Mouse (Mus musculus) spleen, adult 2 months (tissue): ENCODE results near the gene Fam228b. TPM values are rescaled to one million over a fixed set of nuclear protein-coding genes. Genes with fewer than 3 reads are reported as not detected.
"Not testable (repeated sequence)": the region's sequence is repeated elsewhere in the genome, so short reads cannot be mapped to it uniquely, and the experiment has no call there.

ENCODE experiments used
- DNase-seq, 2 experiments: peaks; one replicate each; pipeline versions ENCODE4 v3.0.0 to v3.0.0-alpha.2; 2012 to 2021; ENCODE audit warnings: low spot score in 2 of 2, low read depth in 1 of 2
- H3K27ac ChIP-seq: fragments of 200-500 bp; 2 replicates; pipeline ENCODE4 v1.5.1; 2012; ENCODE audit warnings: low read length, inconsistent platforms; ENCODE audit not compliant: insufficient read depth
- H3K27me3 ChIP-seq: fragments of 200-500 bp; 2 replicates; pipeline ENCODE4 v1.6.1; 2012; ENCODE audit warnings: mild to moderate bottlenecking, moderate library complexity, low read length, inconsistent platforms; ENCODE audit not compliant: control insufficient read depth, insufficient read depth
- H3K36me3 ChIP-seq: fragments of 200-500 bp; 2 replicates; pipeline ENCODE4 v1.6.1; 2012; ENCODE audit warnings: mild to moderate bottlenecking, low read length, inconsistent platforms; ENCODE audit not compliant: control insufficient read depth, insufficient read depth
- H3K4me1 ChIP-seq: fragments of 200-500 bp; 2 replicates; pipeline ENCODE4 v1.6.1; 2011; ENCODE audit warnings: inconsistent platforms; ENCODE audit not compliant: control insufficient read depth, insufficient read depth, insufficient read length
- H3K4me3 ChIP-seq: fragments of 200-500 bp; 2 replicates; pipeline ENCODE4 v1.5.1; 2011; ENCODE audit warnings: mild to moderate bottlenecking, inconsistent platforms; ENCODE audit not compliant: insufficient read depth, insufficient read length; ENCODE audit errors: extremely low read depth
- CTCF ChIP-seq: fragments of 200-500 bp; IDR thresholded peaks from 2 replicates; pipeline ENCODE4 v1.5.1; 2011; ENCODE audit warnings: mild to moderate bottlenecking, inconsistent platforms; ENCODE audit not compliant: insufficient read depth, insufficient read length, insufficient replicate concordance; ENCODE audit errors: extremely low read depth
- POLR2A ChIP-seq: fragments of 200-500 bp; IDR thresholded peaks from 2 replicates; pipeline ENCODE4 v1.6.1; 2011; ENCODE audit warnings: low read depth, low read length, inconsistent platforms
- WGBS: fragments of 180-500 bp; shearing (Covaris S2); methylation state at CpG from one replicate; pipeline ENCODE4 v1.1.7; 2018; 5-methylcytosine and 5-hydroxymethylcytosine counted together
- polyA plus RNA-seq: library from polyadenylated mRNA; depleted of rRNA; stranded (reverse); fragments of >200 nt; gene quantifications from 2 replicates; pipeline ENCODE4 v1.2.3, GENCODE M21; 2012

Gene Fam228b
- polyA plus RNA-seq, 1 experiment, result 0.16 TPM

- H3K27me3 ChIP-seq, result no peaks in the 10 kb centered on the region
- no peak overlapping the region for H3K4me3 ChIP-seq
- H3K36me3 ChIP-seq, result no peaks in the 10 kb centered on the region
- no peak overlapping the region for H3K27ac ChIP-seq
- DNase-seq, result no peak
- TF ChIP-seq POLR2A (no peak), CTCF (no peak)
- 67% methylated on average over 1 of the region's 1 CpGs for WGBS
- H3K4me1 ChIP-seq, result no peaks in the 10 kb centered on the region
Observed at GRCm38 (mm10) chr12:4793718-4794117, 24.7 kb upstream of the Fam228b start.

- H3K4me3 ChIP-seq, DNase-seq, H3K27ac ChIP-seq, H3K27me3 ChIP-seq, H3K36me3 ChIP-seq, H3K4me1 ChIP-seq: not testable (repeated sequence)
- WGBS, result 94% methylated on average over 25 of the region's 25 CpGs
Observed at GRCm38 (mm10) chr12:4788128-4788527, 19.1 kb upstream of the Fam228b start.

- DNase-seq, result no peak
- TF ChIP-seq CTCF (no peak), POLR2A (no peak)
- WGBS, result 69% methylated on average over 2 of the region's 2 CpGs
- Histone ChIP-seq H3K4me1 (no peaks in the 10 kb centered on the region), H3K4me3 (no peak overlapping the region), H3K36me3 (no peaks in the 10 kb centered on the region), H3K27ac (no peak overlapping the region), H3K27me3 (no peaks in the 10 kb centered on the region)
Observed at GRCm38 (mm10) chr12:4784466-4784865, 15.4 kb upstream of the Fam228b start.

GRCm38 (mm10) chr12:4783598-4783997 lies 14.5 kb upstream of the Fam228b start:
- H3K4me1 ChIP-seq, result no peaks in the 10 kb centered on the region
- no peak overlapping the region for H3K4me3 ChIP-seq
- WGBS, result 46% methylated on average over 5 of the region's 5 CpGs
- no peak overlapping the region for H3K27ac ChIP-seq
- no peak for DNase-seq
- H3K36me3 ChIP-seq, result no peaks in the 10 kb centered on the region
- no peak for TF ChIP-seq POLR2A
- TF ChIP-seq CTCF, result no peak
- no peaks in the 10 kb centered on the region for H3K27me3 ChIP-seq

- WGBS, result 84% methylated on average over 9 of the region's 9 CpGs
- H3K27ac ChIP-seq, H3K27me3 ChIP-seq, H3K4me3 ChIP-seq, H3K4me1 ChIP-seq, H3K36me3 ChIP-seq, DNase-seq: not testable (repeated sequence)
Observed at GRCm38 (mm10) chr12:4781725-4782404, 12.8 kb upstream of the Fam228b start.

- WGBS, result 87% methylated on average over 1 of the region's 1 CpGs
Observed at GRCm38 (mm10) chr12:4781270-4781669, 12.2 kb upstream of the Fam228b start.

GRCm38 (mm10) chr12:4780245-4780644 lies 11.2 kb upstream of the Fam228b start:
- 77% methylated on average over 2 of the region's 2 CpGs for WGBS
- no peaks in the 10 kb centered on the region for H3K4me1 ChIP-seq
- no peaks in the 10 kb centered on the region for H3K27me3 ChIP-seq
- TF ChIP-seq CTCF (no peak), POLR2A (no peak)
- no peak overlapping the region for H3K27ac ChIP-seq
- H3K36me3 ChIP-seq, result no peaks in the 10 kb centered on the region
- H3K4me3 ChIP-seq, result no peak overlapping the region
- DNase-seq, result no peak

More at GRCm38 (mm10) chr12:4781270-4781669, 12.2 kb upstream of the Fam228b start:
- Histone ChIP-seq H3K36me3 (no peaks in the 10 kb centered on the region), H3K27me3 (no peaks in the 10 kb centered on the region), H3K27ac (no peak overlapping the region), H3K4me3 (no peak overlapping the region), H3K4me1 (no peaks in the 10 kb centered on the region)
- no peak for TF ChIP-seq POLR2A
- no peak for TF ChIP-seq CTCF
- DNase-seq, result no peak
